Mouse (Mus musculus): ENCODE results near the gene Pgpep1. TPM values are rescaled to one million over a fixed set of nuclear protein-coding genes. Genes with fewer than 3 reads are reported as not detected.

The Pgpep1 gene
- total and polyA plus RNA-seq, 3 experiments: 12.3 to 30.0 (median 22.9) TPM

- in situ Hi-C loops (cut with MboI; ENCODE audit: low pct_ligation_motif_present, low pct_unique_long_range_greater_than_20kb, low sequenced_read_pairs): no loop called here
- H3K4me3 ChIP-seq (replicated peaks in 1 of 3; ENCODE audit: low read depth in 2 of 3, low read length in 2 of 3, poor library complexity in 1 of 3): peak overlapping the region; percentile 80 to 99 (median 82)
- dilution Hi-C loops (cut with MboI; ENCODE audit: extremely low pct_ligation_motif_present, extremely low pct_unique_long_range_greater_than_20kb, low sequenced_read_pairs): no loop called here
- H3K27me3 ChIP-seq (replicated peaks): no peaks in the 10 kb centered on the region
- peaks cover 23% of the 10 kb centered on the region for H3K79me2 ChIP-seq (replicated peaks; ENCODE audit: control insufficient read depth, extremely low read depth, insufficient read depth, poor library complexity, severe bottlenecking)
- H3K36me3 ChIP-seq (replicated peaks in 1 of 2; ENCODE audit: control insufficient read depth in 1 of 2, insufficient read depth in 1 of 2, low read length in 1 of 2): peaks cover 0 to 31% of the 10 kb centered on the region in 2 experiments
- H3K9ac ChIP-seq (ENCODE audit: insufficient read depth, low read depth): peak overlapping the region; percentile 99
- peak overlapping the region; percentile 86 for H3K4me2 ChIP-seq (ENCODE audit: insufficient read depth, low read depth, poor library complexity, severe bottlenecking)
- TF ChIP-seq GABPA (IDR thresholded peaks at IDR 0.05; ENCODE audit: insufficient replicate concordance, low read depth, low read length) (no peak), PAX5 (IDR thresholded peaks at IDR 0.05; ENCODE audit: low read length) (no peak), NELFE (IDR thresholded peaks at IDR 0.05; ENCODE audit: low read depth, low read length) (peak; percentile 19; the same call in 1 of the 2 replicates), ETS1 (conservative IDR thresholded peaks at IDR 0.05; ENCODE audit: low read depth, low read length) (peak; percentile 56; the same call in 1 of the 2 replicates), ZNF384 (IDR thresholded peaks at IDR 0.05; ENCODE audit: low read depth, low read length) (no peak), MAX (IDR thresholded peaks at IDR 0.05; ENCODE audit: low read length) (peak; percentile 76), MAFK (IDR thresholded peaks at IDR 0.05; ENCODE audit: insufficient replicate concordance, low read length) (no peak), ELF1 (IDR thresholded peaks at IDR 0.05; ENCODE audit: low read depth, low read length) (peak; percentile 56), RCOR1 (conservative IDR thresholded peaks at IDR 0.05; ENCODE audit: low read depth, low read length) (no peak), ZMIZ1 (IDR thresholded peaks at IDR 0.05; ENCODE audit: low read depth, low read length) (no peak), SMC3 (IDR thresholded peaks at IDR 0.05; ENCODE audit: low read depth, low read length) (peak; percentile 75), UBTF (IDR thresholded peaks at IDR 0.05; ENCODE audit: low read depth, low read length) (no peak), CHD1 (IDR thresholded peaks at IDR 0.05; ENCODE audit: low read depth, low read length) (0 out of 2 replicates have a peak, but pooled peaks have one; percentile 19), POLR2AphosphoS2 (IDR thresholded peaks at IDR 0.05; ENCODE audit: low read depth, low read length) (no peak; the same call in 1 of the 2 replicates), BHLHE40 (IDR thresholded peaks at IDR 0.05; ENCODE audit: low read depth, low read length) (peak; percentile 74), TBP (conservative IDR thresholded peaks at IDR 0.05; ENCODE audit: low read depth, low read length) (no peak), E2F4 (IDR thresholded peaks at IDR 0.05; ENCODE audit: insufficient replicate concordance, low read depth, low read length) (no peak), MEF2A (IDR thresholded peaks at IDR 0.05; ENCODE audit: borderline replicate concordance, low read depth, low read length) (peak; percentile 47; the same call in 1 of the 2 replicates), RAD21 (IDR thresholded peaks at IDR 0.05; ENCODE audit: low read depth, low read length) (peak; percentile 80), TCF12 (IDR thresholded peaks at IDR 0.05; ENCODE audit: low read depth, low read length) (peak; percentile 75), EP300 (IDR thresholded peaks at IDR 0.05; ENCODE audit: low read length) (0 out of 2 replicates have a peak, but pooled peaks have one; percentile 7), USF2 (conservative IDR thresholded peaks at IDR 0.05; ENCODE audit: low read depth, low read length) (no peak), JUND (conservative IDR thresholded peaks at IDR 0.05; ENCODE audit: low read depth, low read length) (no peak), POLR2A (IDR thresholded peaks at IDR 0.05; ENCODE audit: low read depth, low read length) (peak; percentile 56), CTCF (conservative IDR thresholded peaks at IDR 0.05 in 1 of 2, IDR thresholded peaks at IDR 0.05 in 1 of 2; ENCODE audit: low read depth in 2 of 2, low read length in 2 of 2) (peak in 1 of 2 experiments; percentile 94; a peak in 2 of 4 replicates), SIN3A (IDR thresholded peaks at IDR 0.05; ENCODE audit: low read length) (peak; percentile 78), CHD2 (IDR thresholded peaks at IDR 0.05; ENCODE audit: low read length) (peak; percentile 94), HCFC1 (IDR thresholded peaks at IDR 0.05; ENCODE audit: low read depth, low read length) (peak; percentile 49), IRF4 (IDR thresholded peaks at IDR 0.05; ENCODE audit: low read depth, low read length) (peak; percentile 72; the same call in 1 of the 2 replicates), USF1 (IDR thresholded peaks at IDR 0.05; ENCODE audit: low read depth, low read length) (no peak), ZKSCAN1 (IDR thresholded peaks at IDR 0.05; ENCODE audit: borderline replicate concordance, low read depth, low read length) (no peak), NRF1 (IDR thresholded peaks at IDR 0.05; ENCODE audit: low read depth, low read length) (peak; percentile 61), MXI1 (IDR thresholded peaks at IDR 0.05; ENCODE audit: low read depth, low read length) (peak; percentile 85), JUN (IDR thresholded peaks at IDR 0.05; ENCODE audit: insufficient read depth, low read depth, low read length) (no peak), ZC3H11A (IDR thresholded peaks at IDR 0.05; ENCODE audit: low read depth, low read length) (no peak), MYC (IDR thresholded peaks at IDR 0.05; ENCODE audit: low read depth, low read length) (no peak), MAZ (IDR thresholded peaks at IDR 0.05; ENCODE audit: low read depth, low read length) (peak; percentile 100), KAT2A (IDR thresholded peaks at IDR 0.05; ENCODE audit: insufficient replicate concordance, low read length) (no peak)
- no peaks in the 10 kb centered on the region for H3K9me3 ChIP-seq (replicated peaks; ENCODE audit: low read length)
- H3K27ac ChIP-seq (ENCODE audit: insufficient read depth, low read depth): no peak overlapping the region
- peaks cover 8 to 44% of the 10 kb centered on the region in 2 experiments for H3K4me1 ChIP-seq (ENCODE audit: control insufficient read depth in 1 of 2, insufficient read depth in 2 of 2)
- DNase-seq (ENCODE audit: extremely low read depth): peak; percentile 90
These were observed 40.4 kb upstream of the Pgpep1 start for GRCm38 (mm10) chr8:70700555-70700922.
